Mouse (Mus musculus) heart, postnatal 36 days (tissue): ENCODE data around the gene Slc48a1. TPM values are rescaled to one million over a fixed set of nuclear protein-coding genes. Genes with fewer than 3 reads are reported as not detected.

Experiments used
- DNase-seq, 2 experiments: peaks; one replicate each; pipeline ENCODE4 v3.0.0; 2021 to 2022
- intact Hi-C: fragments of 180-260 bp; cut with DNase I; formaldehyde crosslinking; loops from one replicate; pipeline ENCODE4 v1.15.1; 2025
- total RNA-seq, 2 experiments: library from RNA; stranded (reverse); gene quantifications; 2 replicates each; pipeline ENCODE4 v1.2.3; 2021

The Slc48a1 gene
- 10 to 100 TPM; 73.3 to 84.1 TPM for total RNA-seq

GRCm38 (mm10) chr15:97778311-97779098 lies at the start of gene Slc48a1:
TSS of gene Slc48a1 (plus strand) at chr15:97778520.
- intact Hi-C loops = no loop called here
- no peak for DNase-seq

- intact Hi-C loops = no loop called here
- peak in 1 of 2 experiments; percentile 55 for DNase-seq
Measured at GRCm38 (mm10) chr15:97728804-97729203, 49.5 kb upstream of the Slc48a1 start.

- intact Hi-C loops = no loop called here
- no peak for DNase-seq
Measured at GRCm38 (mm10) chr15:97730365-97730764, 48.0 kb upstream of the Slc48a1 start.

GRCm38 (mm10) chr15:97731111-97731510 lies 47.2 kb upstream of the Slc48a1 start, which contains the start of gene Endou:
TSS of gene Endou (minus strand) at chr15:97731339.
- no peak for DNase-seq
- intact Hi-C loops = no loop called here

- no peak for DNase-seq
- intact Hi-C loops = no loop called here
Measured at GRCm38 (mm10) chr15:97731988-97732387, 46.3 kb upstream of the Slc48a1 start.

- intact Hi-C loops = no loop called here
- no peak for DNase-seq
Measured at GRCm38 (mm10) chr15:97738923-97739322, 39.4 kb upstream of the Slc48a1 start.

- intact Hi-C loops = no loop called here
- no peak for DNase-seq
Measured at GRCm38 (mm10) chr15:97740283-97740732, 38.0 kb upstream of the Slc48a1 start.

GRCm38 (mm10) chr15:97741662-97742061 lies 36.7 kb upstream of the Slc48a1 start:
- no peak for DNase-seq
- intact Hi-C loops = no loop called here

- intact Hi-C loops = no loop called here
- DNase-seq = no peak
Measured at GRCm38 (mm10) chr15:97742074-97742473, 36.2 kb upstream of the Slc48a1 start.

GRCm38 (mm10) chr15:97742600-97742999 lies 35.7 kb upstream of the Slc48a1 start:
- intact Hi-C loops = no loop called here
- DNase-seq = no peak

- intact Hi-C loops = no loop called here
- DNase-seq = no peak
Measured at GRCm38 (mm10) chr15:97743210-97743609, 35.1 kb upstream of the Slc48a1 start.

GRCm38 (mm10) chr15:97743961-97744525 lies 34.3 kb upstream of the Slc48a1 start:
- intact Hi-C loops = no loop called here
- DNase-seq = no peak

GRCm38 (mm10) chr15:97744930-97745329 lies 33.4 kb upstream of the Slc48a1 start:
- intact Hi-C loops = no loop called here
- peak in 1 of 2 experiments; percentile 31 for DNase-seq

GRCm38 (mm10) chr15:97745331-97745730 lies 33.0 kb upstream of the Slc48a1 start:
- intact Hi-C loops = no loop called here
- DNase-seq = peak; percentile 72 to 78

- no peak for DNase-seq
- intact Hi-C loops = no loop called here
Measured at GRCm38 (mm10) chr15:97746278-97746677, 32.0 kb upstream of the Slc48a1 start.

- intact Hi-C loops = no loop called here
Measured at GRCm38 (mm10) chr15:97746748-97747147, 31.6 kb upstream of the Slc48a1 start.

GRCm38 (mm10) chr15:97747486-97747885 lies 30.8 kb upstream of the Slc48a1 start:
- intact Hi-C loops = no loop called here
- DNase-seq = no peak

More at GRCm38 (mm10) chr15:97746748-97747147, 31.6 kb upstream of the Slc48a1 start:
- DNase-seq = no peak

- no peak for DNase-seq
- intact Hi-C loops = no loop called here
Measured at GRCm38 (mm10) chr15:97748309-97748708, 30.0 kb upstream of the Slc48a1 start.

GRCm38 (mm10) chr15:97748964-97749363 lies 29.4 kb upstream of the Slc48a1 start:
- no peak for DNase-seq
- intact Hi-C loops = no loop called here

GRCm38 (mm10) chr15:97749397-97749796 lies 28.9 kb upstream of the Slc48a1 start:
- no peak for DNase-seq
- intact Hi-C loops = no loop called here

GRCm38 (mm10) chr15:97749841-97750240 lies 28.5 kb upstream of the Slc48a1 start:
- intact Hi-C loops = no loop called here
- DNase-seq = no peak

- intact Hi-C loops = loop anchor here (1.0 kb wide), 1 partner anchor 26 kb away; no protein-coding TSS in a partner anchor
- peak; percentile 55 to 59 for DNase-seq
Measured at GRCm38 (mm10) chr15:97750697-97751096, 27.6 kb upstream of the Slc48a1 start.
